Mouse (Mus musculus) CH12.LX (cell line): ENCODE measurements around the gene Mfrp. TPM values are rescaled to one million over a fixed set of nuclear protein-coding genes. Genes with fewer than 3 reads are reported as not detected.

Experiments
- DNase-seq: peaks from one replicate; pipeline ENCODE4 v3.0.0-alpha.2; 2013; ENCODE audit errors: extremely low read depth
- H3K27ac ChIP-seq: 2 replicates; pipeline ENCODE4 v1.5.1; 2012; ENCODE audit warnings: low read depth, mild to moderate bottlenecking, control low read depth, moderate library complexity; ENCODE audit not compliant: insufficient read depth
- H3K27me3 ChIP-seq: replicated peaks from 2 replicates; pipeline ENCODE3; 2012; ENCODE audit warnings: inconsistent platforms
- H3K36me3 ChIP-seq, 2 experiments: replicated peaks in 1 of 2; 2 replicates each; pipeline versions ENCODE3 to v1.6.1; 2012; ENCODE audit warnings: inconsistent platforms in 1 of 2, low read length in 1 of 2, mild to moderate bottlenecking in 1 of 2, mixed read lengths in 1 of 2, moderate library complexity in 1 of 2; ENCODE audit not compliant: control insufficient read depth in 1 of 2, insufficient read depth in 1 of 2
- H3K4me1 ChIP-seq, 2 experiments: 2 replicates each; pipeline ENCODE4 v1.6.1; 2012; ENCODE audit warnings: inconsistent platforms in 1 of 2, moderate library complexity in 1 of 2; ENCODE audit not compliant: insufficient read depth in 2 of 2, control insufficient read depth in 1 of 2
- H3K4me2 ChIP-seq: 2 replicates; pipeline ENCODE4 v1.6.1; 2012; ENCODE audit warnings: low read depth, mild to moderate bottlenecking, control low read depth; ENCODE audit not compliant: poor library complexity, insufficient read depth, severe bottlenecking
- H3K4me3 ChIP-seq, 3 experiments: fragments of 150-350 bp in 1 of 3; sonication (generic) in 1 of 3; replicated peaks in 1 of 3; 2 replicates each; pipeline versions ENCODE3 to v1.5.1; 2011 to 2012; ENCODE audit warnings: low read depth in 2 of 3, low read length in 2 of 3, mild to moderate bottlenecking in 2 of 3, moderate library complexity in 2 of 3, control low read depth in 1 of 3, improper control_type of control experiment in 1 of 3, inconsistent platforms in 1 of 3, mixed read lengths in 1 of 3; ENCODE audit not compliant: poor library complexity in 1 of 3
- H3K79me2 ChIP-seq: replicated peaks from 2 replicates; pipeline ENCODE4 v1.6.1; 2012; ENCODE audit warnings: mild to moderate bottlenecking, moderate library complexity; ENCODE audit not compliant: control insufficient read depth, poor library complexity, insufficient read depth, severe bottlenecking; ENCODE audit errors: extremely low read depth
- H3K9ac ChIP-seq: 2 replicates; pipeline ENCODE4 v1.6.1; 2012; ENCODE audit warnings: low read depth, mild to moderate bottlenecking, control low read depth, moderate library complexity; ENCODE audit not compliant: insufficient read depth
- H3K9me3 ChIP-seq: replicated peaks from 2 replicates; pipeline ENCODE3; 2012; ENCODE audit warnings: low read length, inconsistent platforms, mixed read lengths
- BHLHE40 ChIP-seq: IDR thresholded peaks from 2 replicates; pipeline ENCODE4 v1.6.1; 2011; ENCODE audit warnings: mild to moderate bottlenecking, low read depth, low read length, improper control_type of control experiment
- E2F4 ChIP-seq: IDR thresholded peaks from 2 replicates; pipeline ENCODE4 v1.6.1; 2011; ENCODE audit warnings: low read depth, low read length, improper control_type of control experiment; ENCODE audit not compliant: insufficient replicate concordance
- ELF1 ChIP-seq: IDR thresholded peaks from 2 replicates; pipeline ENCODE4 v1.6.1; 2014; ENCODE audit warnings: low read depth, mild to moderate bottlenecking, inconsistent platforms, low read length, improper control_type of control experiment
- EP300 ChIP-seq: IDR thresholded peaks from 2 replicates; pipeline ENCODE4 v1.6.1; 2011; ENCODE audit warnings: low read length, improper control_type of control experiment
- ETS1 ChIP-seq: conservative IDR thresholded peaks from 2 replicates; pipeline ENCODE4 v1.6.1; 2012; ENCODE audit warnings: low read depth, mild to moderate bottlenecking, inconsistent platforms, low read length, improper control_type of control experiment, moderate library complexity
- GABPA ChIP-seq: IDR thresholded peaks from 2 replicates; pipeline ENCODE4 v1.6.1; 2012; ENCODE audit warnings: low read depth, low read length, improper control_type of control experiment, inconsistent platforms; ENCODE audit not compliant: insufficient replicate concordance
- JUN ChIP-seq: IDR thresholded peaks from 2 replicates; pipeline ENCODE4 v1.6.1; 2011; ENCODE audit warnings: low read depth, mild to moderate bottlenecking, low read length, improper control_type of control experiment, moderate library complexity; ENCODE audit not compliant: insufficient read depth
- MAX ChIP-seq: IDR thresholded peaks from 2 replicates; pipeline ENCODE4 v1.6.1; 2011; ENCODE audit warnings: low read length, improper control_type of control experiment
- MXI1 ChIP-seq: IDR thresholded peaks from 2 replicates; pipeline ENCODE4 v1.6.1; 2011; ENCODE audit warnings: mild to moderate bottlenecking, low read depth, low read length, improper control_type of control experiment
- NELFE ChIP-seq: IDR thresholded peaks from 2 replicates; pipeline ENCODE4 v1.6.1; 2011; ENCODE audit warnings: low read depth, low read length, improper control_type of control experiment
- NRF1 ChIP-seq: IDR thresholded peaks from 2 replicates; pipeline ENCODE4 v1.6.1; 2014; ENCODE audit warnings: low read depth, mild to moderate bottlenecking, inconsistent platforms, low read length, improper control_type of control experiment, moderate library complexity
- RCOR1 ChIP-seq: conservative IDR thresholded peaks from 2 replicates; pipeline ENCODE4 v1.6.1; 2012; ENCODE audit warnings: low read depth, mild to moderate bottlenecking, inconsistent platforms, low read length, improper control_type of control experiment
- TCF12 ChIP-seq: IDR thresholded peaks from 2 replicates; pipeline ENCODE4 v1.6.1; 2014; ENCODE audit warnings: low read depth, mild to moderate bottlenecking, inconsistent platforms, low read length, improper control_type of control experiment
- UBTF ChIP-seq: IDR thresholded peaks from 2 replicates; pipeline ENCODE4 v1.6.1; 2012; ENCODE audit warnings: low read depth, mild to moderate bottlenecking, inconsistent platforms, low read length, improper control_type of control experiment, moderate library complexity
- USF2 ChIP-seq: conservative IDR thresholded peaks from 2 replicates; pipeline ENCODE4 v1.6.1; 2011; ENCODE audit warnings: low read depth, low read length, improper control_type of control experiment
- ZKSCAN1 ChIP-seq: IDR thresholded peaks from 2 replicates; pipeline ENCODE4 v1.6.1; 2012; ENCODE audit warnings: low read depth, inconsistent platforms, low read length, improper control_type of control experiment, borderline replicate concordance
- dilution Hi-C: fragments of 300-500 bp; cut with MboI; formaldehyde crosslinking; loops from 2 replicates; pipeline ENCODE4 v1.14.3; 2020; ENCODE audit warnings: low sequenced_read_pairs; ENCODE audit not compliant: extremely low pct_unique_long_range_greater_than_20kb, extremely low pct_ligation_motif_present
- in situ Hi-C: fragments of 300-500 bp; cut with MboI; formaldehyde crosslinking; loops from 3 replicates; pipeline ENCODE4 v1.14.3; 2019; ENCODE audit warnings: low sequenced_read_pairs, low pct_ligation_motif_present, low pct_unique_long_range_greater_than_20kb, mixed read lengths
- polyA plus RNA-seq: library from polyadenylated mRNA; unstranded; fragments of >175 nt; gene quantifications from 2 replicates; pipeline ENCODE4 v1.2.1, GENCODE M21; 2012; ENCODE audit warnings: low read depth; ENCODE audit not compliant: insufficient read length
- total RNA-seq, 2 experiments: library from RNA; depleted of rRNA; stranded (reverse); fragments of 300-350 nt in 1 of 2; fragments of >200 nt in 1 of 2; gene quantifications; 2 replicates each; pipeline ENCODE4 v1.2.3; 2012 to 2014

Gene Mfrp
- total and polyA plus RNA-seq, 3 experiments = not detected

GRCm38 (mm10) chr9:44078136-44078797 is 23.3 kb upstream of the Mfrp start:
- Histone ChIP-seq H3K36me3 (no peaks in the 10 kb centered on the region), H3K9me3 (no peaks in the 10 kb centered on the region), H3K4me3 (no peak overlapping the region), H3K27me3 (peaks cover 57% of the 10 kb centered on the region), H3K4me1 (peaks cover 0 to 16% of the 10 kb centered on the region in 2 experiments; a peak in 2 of 4 replicates), H3K4me2 (no peak overlapping the region), H3K79me2 (no peaks in the 10 kb centered on the region), H3K9ac (no peak overlapping the region), H3K27ac (no peak overlapping the region)
- dilution Hi-C loops = no loop called here
- in situ Hi-C loops = no loop called here
- TF ChIP-seq ZKSCAN1 (peak; percentile 14; the same call in 1 of the 2 replicates), NRF1 (no peak), UBTF (no peak), MAX (no peak)
- no peak for DNase-seq

- Histone ChIP-seq H3K27me3 (peaks cover 64% of the 10 kb centered on the region), H3K27ac (no peak overlapping the region), H3K4me2 (no peak overlapping the region), H3K4me1 (peaks cover 2 to 17% of the 10 kb centered on the region in 2 experiments; a peak in 3 of 4 replicates), H3K9me3 (no peaks in the 10 kb centered on the region), H3K79me2 (no peaks in the 10 kb centered on the region), H3K36me3 (no peaks in the 10 kb centered on the region), H3K9ac (no peak overlapping the region), H3K4me3 (no peak overlapping the region)
- TF ChIP-seq NELFE (no peak), ELF1 (no peak), BHLHE40 (no peak), GABPA (no peak), JUN (no peak), USF2 (no peak), EP300 (no peak), TCF12 (no peak), ETS1 (no peak), RCOR1 (no peak), MXI1 (no peak), E2F4 (no peak), MAX (no peak)
- no peak for DNase-seq
- dilution Hi-C loops (no loop called here), in situ Hi-C loops (no loop called here)
These were observed 22.4 kb upstream of the Mfrp start for GRCm38 (mm10) chr9:44078955-44079756.
